Mouse (Mus musculus) MEL (cell line): ENCODE measurements around the gene Susd3. TPM values are rescaled to one million over a fixed set of nuclear protein-coding genes. Genes with fewer than 3 reads are reported as not detected.

Experiments used
- DNase-seq: peaks from one replicate; pipeline ENCODE4 v3.0.0; 2011; ENCODE audit warnings: low read depth, low spot score
- H3K27ac ChIP-seq: 2 replicates; pipeline ENCODE4 v1.5.1; 2012; ENCODE audit warnings: low read depth, mild to moderate bottlenecking, control low read depth, low read length, moderate library complexity; ENCODE audit not compliant: control insufficient read depth
- H3K27me3 ChIP-seq, 2 experiments: fragments of 150-350 bp in 1 of 2; sonication (generic) in 1 of 2; 2 replicates each; pipeline ENCODE4 v1.6.1; 2012; ENCODE audit warnings: low read length in 2 of 2, mild to moderate bottlenecking in 2 of 2, improper control_type of control experiment in 1 of 2, moderate library complexity in 1 of 2; ENCODE audit not compliant: insufficient read depth in 2 of 2, control insufficient read depth in 1 of 2
- H3K36me3 ChIP-seq, 2 experiments: 2 replicates each; pipeline ENCODE4 v1.6.1; 2012 to 2014; ENCODE audit warnings: low read length in 2 of 2, improper control_type of control experiment in 1 of 2, inconsistent platforms in 1 of 2, mild to moderate bottlenecking in 1 of 2; ENCODE audit not compliant: insufficient read depth in 2 of 2, control insufficient read depth in 1 of 2
- H3K4me1 ChIP-seq, 2 experiments: fragments of 150-350 bp in 1 of 2; sonication (generic) in 1 of 2; 2 replicates each; pipeline ENCODE4 v1.6.1; 2012; ENCODE audit warnings: low read length in 2 of 2, improper control_type of control experiment in 1 of 2, mild to moderate bottlenecking in 1 of 2; ENCODE audit not compliant: insufficient read depth in 2 of 2, control insufficient read depth in 1 of 2
- H3K4me3 ChIP-seq, 2 experiments: fragments of 150-350 bp in 1 of 2; sonication (generic) in 1 of 2; 2 replicates each; pipeline ENCODE4 v1.5.1; 2012; ENCODE audit warnings: low read depth in 2 of 2, low read length in 2 of 2, mild to moderate bottlenecking in 2 of 2, moderate library complexity in 2 of 2, control low read depth in 1 of 2, improper control_type of control experiment in 1 of 2; ENCODE audit not compliant: control insufficient read depth in 1 of 2, insufficient read depth in 1 of 2
- H3K79me2 ChIP-seq: 2 replicates; pipeline ENCODE4 v1.6.1; 2012; ENCODE audit warnings: mild to moderate bottlenecking, low read length, moderate library complexity; ENCODE audit not compliant: control insufficient read depth, poor library complexity, insufficient read depth
- H3K9ac ChIP-seq: 2 replicates; pipeline ENCODE4 v1.6.1; 2012; ENCODE audit warnings: low read depth, mild to moderate bottlenecking, control low read depth, low read length, moderate library complexity; ENCODE audit not compliant: control insufficient read depth, poor library complexity, severe bottlenecking
- H3K9me3 ChIP-seq: fragments of 150-350 bp; sonication (generic); replicated peaks from 2 replicates; pipeline ENCODE4 v1.6.1; 2012; ENCODE audit warnings: mild to moderate bottlenecking, low read length, improper control_type of control experiment, moderate library complexity; ENCODE audit not compliant: insufficient read depth
- BHLHE40 ChIP-seq: IDR thresholded peaks from 2 replicates; pipeline ENCODE4 v1.6.1; 2012; ENCODE audit warnings: low read depth, mild to moderate bottlenecking, inconsistent platforms, low read length, improper control_type of control experiment, borderline replicate concordance
- E2F4 ChIP-seq: IDR thresholded peaks from 2 replicates; pipeline ENCODE4 v1.6.1; 2011; ENCODE audit warnings: low read depth, low read length, improper control_type of control experiment, borderline replicate concordance
- ELF1 ChIP-seq: IDR thresholded peaks from 2 replicates; pipeline ENCODE4 v1.6.1; 2014; ENCODE audit warnings: low read depth, mild to moderate bottlenecking, inconsistent platforms, low read length, improper control_type of control experiment, moderate library complexity
- EP300 ChIP-seq, 2 experiments: IDR thresholded peaks; 2 replicates each; pipeline ENCODE4 v1.6.1; 2011; ENCODE audit warnings: improper control_type of control experiment in 2 of 2, low read length in 2 of 2, low read depth in 1 of 2, mild to moderate bottlenecking in 1 of 2
- GABPA ChIP-seq: IDR thresholded peaks from 2 replicates; pipeline ENCODE4 v1.6.1; 2012; ENCODE audit warnings: low read depth, mild to moderate bottlenecking, inconsistent platforms, low read length, improper control_type of control experiment, moderate library complexity
- KAT2A ChIP-seq: conservative IDR thresholded peaks from 2 replicates; pipeline ENCODE4 v1.6.1; 2012; ENCODE audit warnings: low read depth, low read length, improper control_type of control experiment, inconsistent platforms
- MAFK ChIP-seq: IDR thresholded peaks from 2 replicates; pipeline ENCODE4 v1.6.1; 2011; ENCODE audit warnings: low read depth, mild to moderate bottlenecking, low read length, improper control_type of control experiment, borderline replicate concordance
- MEF2A ChIP-seq: IDR thresholded peaks from 2 replicates; pipeline ENCODE4 v1.6.1; 2014; ENCODE audit warnings: low read depth, mild to moderate bottlenecking, inconsistent platforms, low read length, improper control_type of control experiment; ENCODE audit not compliant: poor library complexity, insufficient replicate concordance, severe bottlenecking; ENCODE audit errors: extremely low read depth
- MYB ChIP-seq: IDR thresholded peaks from 2 replicates; pipeline ENCODE4 v1.6.1; 2011; ENCODE audit warnings: mild to moderate bottlenecking, low read depth, low read length, improper control_type of control experiment
- MYC ChIP-seq: IDR thresholded peaks from 2 replicates; pipeline ENCODE4 v1.6.1; 2011; ENCODE audit warnings: low read depth, mild to moderate bottlenecking, low read length, improper control_type of control experiment, moderate library complexity
- NRF1 ChIP-seq: IDR thresholded peaks from 2 replicates; pipeline ENCODE4 v1.6.1; 2014; ENCODE audit warnings: low read depth, mild to moderate bottlenecking, inconsistent platforms, low read length, improper control_type of control experiment, moderate library complexity; ENCODE audit not compliant: poor library complexity, insufficient read depth, severe bottlenecking
- POLR2A ChIP-seq, 2 experiments: IDR thresholded peaks; 2 replicates each; pipeline ENCODE4 v1.6.1; 2011 to 2012; ENCODE audit warnings: low read length in 2 of 2, mild to moderate bottlenecking in 2 of 2, control low read depth in 1 of 2, improper control_type of control experiment in 1 of 2, low read depth in 1 of 2, moderate library complexity in 1 of 2; ENCODE audit not compliant: control insufficient read depth in 1 of 2, insufficient read depth in 1 of 2, poor library complexity in 1 of 2
- RCOR1 ChIP-seq: IDR thresholded peaks from 2 replicates; pipeline ENCODE4 v1.6.1; 2012; ENCODE audit warnings: low read depth, mild to moderate bottlenecking, inconsistent platforms, low read length, improper control_type of control experiment
- TAL1 ChIP-seq: IDR thresholded peaks from 2 replicates; pipeline ENCODE4 v1.6.1; 2012; ENCODE audit warnings: mild to moderate bottlenecking, inconsistent platforms, low read length, moderate library complexity, mixed read lengths
- TCF12 ChIP-seq: IDR thresholded peaks from 2 replicates; pipeline ENCODE4 v1.6.1; 2014; ENCODE audit warnings: low read depth, mild to moderate bottlenecking, inconsistent platforms, low read length, improper control_type of control experiment, moderate library complexity
- USF1 ChIP-seq: IDR thresholded peaks from 2 replicates; pipeline ENCODE4 v1.6.1; 2014; ENCODE audit warnings: low read depth, mild to moderate bottlenecking, inconsistent platforms, low read length, improper control_type of control experiment, moderate library complexity
- USF2 ChIP-seq, 2 experiments: IDR thresholded peaks; 2 replicates each; pipeline ENCODE4 v1.6.1; 2011 to 2012; ENCODE audit warnings: improper control_type of control experiment in 2 of 2, low read length in 2 of 2, borderline replicate concordance in 1 of 2, inconsistent platforms in 1 of 2, low read depth in 1 of 2, mild to moderate bottlenecking in 1 of 2; ENCODE audit not compliant: insufficient read depth in 1 of 2
- ZNF384 ChIP-seq: IDR thresholded peaks from 2 replicates; pipeline ENCODE4 v1.6.1; 2012; ENCODE audit warnings: low read depth, mild to moderate bottlenecking, inconsistent platforms, low read length, improper control_type of control experiment
- polyA plus RNA-seq, 2 experiments: library from polyadenylated mRNA; stranded (reverse) in 1 of 2; unstranded in 1 of 2; fragments of >175 nt in 1 of 2; fragments of >200 nt in 1 of 2; gene quantifications; 2 replicates each; pipeline versions ENCODE4 v1.2.1 to v1.2.4; 2012; ENCODE audit warnings: low replicate concordance in 2 of 2, low read depth in 1 of 2; ENCODE audit not compliant: insufficient read length in 2 of 2, insufficient read depth in 1 of 2, missing spikeins in 1 of 2
- total RNA-seq: library from RNA; depleted of rRNA; stranded (reverse); fragments of 300-350 nt; gene quantifications from 2 replicates; pipeline ENCODE4 v1.2.3, GENCODE M21; 2012

Susd3 gene
- total and polyA plus RNA-seq, 3 experiments = 10.8 to 16.2 TPM; not detected in 1

GRCm38 (mm10) chr13:49190876-49191672 is 57.4 kb downstream of the Susd3 start:
- Histone ChIP-seq H3K4me3 (no peak overlapping the region), H3K4me1 (peaks cover 0 to 14% of the 10 kb centered on the region in 2 experiments; a peak in 3 of 4 replicates), H3K9me3 (no peaks in the 10 kb centered on the region), H3K36me3 (peaks cover 0 to 9% of the 10 kb centered on the region in 2 experiments; a peak in 2 of 4 replicates), H3K9ac (no peak overlapping the region), H3K79me2 (no peaks in the 10 kb centered on the region; the same call in 1 of the 2 replicates), H3K27me3 (no peaks in the 10 kb centered on the region), H3K27ac (no peak overlapping the region)
- no peak for TF ChIP-seq GABPA
- TF ChIP-seq KAT2A = no peak
- TF ChIP-seq MYB = no peak
- no peak for TF ChIP-seq MYC
- TF ChIP-seq POLR2A (IDR thresholded peaks at IDR 0.05; ENCODE audit: control insufficient read depth in 1 of 2, insufficient read depth in 1 of 2, low read depth in 1 of 2, low read length in 2 of 2, poor library complexity in 1 of 2) = no peak
- no peak for TF ChIP-seq MEF2A
- TF ChIP-seq TCF12 = no peak
- TF ChIP-seq MAFK = no peak
- no peak for TF ChIP-seq TAL1
- TF ChIP-seq ELF1 = no peak
- no peak for TF ChIP-seq BHLHE40
- no peak for TF ChIP-seq RCOR1
- TF ChIP-seq NRF1 = no peak
- TF ChIP-seq E2F4 = no peak
- TF ChIP-seq USF2 (IDR thresholded peaks at IDR 0.05; ENCODE audit: borderline replicate concordance in 1 of 2, insufficient read depth in 1 of 2, low read depth in 1 of 2, low read length in 2 of 2) = no peak
- TF ChIP-seq USF1 = no peak
- no peak for TF ChIP-seq EP300 (IDR thresholded peaks at IDR 0.05; ENCODE audit: low read depth in 1 of 2, low read length in 2 of 2)
- no peak for TF ChIP-seq ZNF384
- no peak for DNase-seq
